Mouse (Mus musculus) erythroblast, embryonic 14.5 days (primary cell): ENCODE measurements around the gene Ing4. TPM values are rescaled to one million over a fixed set of nuclear protein-coding genes. Genes with fewer than 3 reads are reported as not detected.
A peak's percentile ranks its signal among the peaks of the same experiment; 100 is the strongest.

ENCODE experiments used
- H3K27me3 ChIP-seq: 2 replicates; pipeline ENCODE4 v1.6.1; 2012; ENCODE audit warnings: inconsistent platforms; ENCODE audit not compliant: control insufficient read depth
- H3K36me3 ChIP-seq: 2 replicates; pipeline ENCODE4 v1.6.1; 2012; ENCODE audit warnings: mild to moderate bottlenecking, inconsistent platforms; ENCODE audit not compliant: control insufficient read depth
- H3K4me1 ChIP-seq: 2 replicates; pipeline ENCODE4 v1.6.1; 2012; ENCODE audit warnings: inconsistent platforms; ENCODE audit not compliant: control insufficient read depth
- H3K4me3 ChIP-seq: replicated peaks from 2 replicates; pipeline ENCODE3; 2012; ENCODE audit warnings: moderate library complexity, mild to moderate bottlenecking, inconsistent platforms
- H3K9me3 ChIP-seq: 2 replicates; pipeline ENCODE4 v1.6.1; 2012; ENCODE audit warnings: low read length, inconsistent platforms, mixed read lengths; ENCODE audit not compliant: control insufficient read depth
- GATA1 ChIP-seq: IDR thresholded peaks from 2 replicates; pipeline ENCODE4 v1.6.1; 2012; ENCODE audit warnings: low read length, inconsistent platforms, mixed read lengths
- TAL1 ChIP-seq: IDR thresholded peaks from 3 replicates; pipeline ENCODE4 v1.6.1; 2012; ENCODE audit warnings: low read length, inconsistent platforms, mixed read lengths
- polyA plus RNA-seq: library from polyadenylated mRNA; stranded (reverse); fragments of >175 nt; gene quantifications from 2 replicates; pipeline ENCODE4 v1.2.3, GENCODE M21; 2012

Ing4 gene
- polyA plus RNA-seq, 1 experiment, result 1.1 TPM

- Histone ChIP-seq H3K4me3 (no peak overlapping the region), H3K4me1 (peaks cover 2% of the 10 kb centered on the region), H3K9me3 (no peaks in the 10 kb centered on the region), H3K36me3 (peaks cover 96% of the 10 kb centered on the region), H3K27me3 (no peaks in the 10 kb centered on the region)
- no peak for TF ChIP-seq TAL1
- no peak for TF ChIP-seq GATA1
These were observed 8.0 kb upstream of the Ing4 start for GRCm38 (mm10) chr6:125031604-125032003.

GRCm38 (mm10) chr6:125038666-125039065, 894 bp upstream of the Ing4 start:
- Histone ChIP-seq H3K27me3 (no peaks in the 10 kb centered on the region), H3K4me1 (peaks cover 41% of the 10 kb centered on the region), H3K4me3 (peak overlapping the region; percentile 90), H3K9me3 (peaks cover 6% of the 10 kb centered on the region; the same call in 1 of the 2 replicates), H3K36me3 (peaks cover 57% of the 10 kb centered on the region)
- TF ChIP-seq GATA1 (no peak), TAL1 (no peak)

- peaks cover 6% of the 10 kb centered on the region; the same call in 1 of the 2 replicates for H3K9me3 ChIP-seq
- peaks cover 57% of the 10 kb centered on the region for H3K36me3 ChIP-seq
- H3K27me3 ChIP-seq, result no peaks in the 10 kb centered on the region
- peaks cover 42% of the 10 kb centered on the region for H3K4me1 ChIP-seq
- TF ChIP-seq GATA1 (no peak), TAL1 (no peak)
- peak overlapping the region; percentile 90 for H3K4me3 ChIP-seq
These were observed 429 bp upstream of the Ing4 start for GRCm38 (mm10) chr6:125039131-125039530.

- H3K36me3 ChIP-seq, result peaks cover 58% of the 10 kb centered on the region
These were observed 661 bp downstream of the Ing4 start for GRCm38 (mm10) chr6:125040221-125040620.

GRCm38 (mm10) chr6:125041047-125041446, 1.5 kb downstream of the Ing4 start:
- Histone ChIP-seq H3K27me3 (no peaks in the 10 kb centered on the region), H3K9me3 (peaks cover 6% of the 10 kb centered on the region; the same call in 1 of the 2 replicates), H3K36me3 (peaks cover 57% of the 10 kb centered on the region), H3K4me1 (peaks cover 42% of the 10 kb centered on the region), H3K4me3 (peak overlapping the region; percentile 90)
- TF ChIP-seq GATA1 (no peak), TAL1 (no peak)

More at GRCm38 (mm10) chr6:125040221-125040620, 661 bp downstream of the Ing4 start:
- TF ChIP-seq TAL1 (no peak), GATA1 (no peak)
- peaks cover 42% of the 10 kb centered on the region for H3K4me1 ChIP-seq
- H3K9me3 ChIP-seq, result peaks cover 6% of the 10 kb centered on the region; the same call in 1 of the 2 replicates
- H3K4me3 ChIP-seq, result peak overlapping the region; percentile 90
- no peaks in the 10 kb centered on the region for H3K27me3 ChIP-seq

GRCm38 (mm10) chr6:125042081-125042480, 2.5 kb downstream of the Ing4 start:
- no peaks in the 10 kb centered on the region for H3K27me3 ChIP-seq
- H3K9me3 ChIP-seq, result peaks cover 6% of the 10 kb centered on the region; the same call in 1 of the 2 replicates
- peaks cover 46% of the 10 kb centered on the region for H3K4me1 ChIP-seq
- peak overlapping the region; percentile 6 for H3K4me3 ChIP-seq
- peaks cover 57% of the 10 kb centered on the region for H3K36me3 ChIP-seq
- no peak for TF ChIP-seq GATA1
- TF ChIP-seq TAL1, result no peak

- TF ChIP-seq GATA1 (no peak), TAL1 (no peak)
- Histone ChIP-seq H3K36me3 (peaks cover 83% of the 10 kb centered on the region), H3K27me3 (no peaks in the 10 kb centered on the region), H3K4me1 (peaks cover 30% of the 10 kb centered on the region), H3K4me3 (no peak overlapping the region), H3K9me3 (no peaks in the 10 kb centered on the region)
These were observed 7.1 kb downstream of the Ing4 start for GRCm38 (mm10) chr6:125046691-125047090.

- peaks cover 19% of the 10 kb centered on the region for H3K4me1 ChIP-seq
- no peak within 1 kb of the TSS for H3K4me3 ChIP-seq
- H3K9me3 ChIP-seq, result no peaks in the 10 kb centered on the region
- H3K27me3 ChIP-seq, result no peaks in the 10 kb centered on the region
- TF ChIP-seq TAL1 (no peak), GATA1 (no peak)
- peaks cover 88% of the 10 kb centered on the region for H3K36me3 ChIP-seq
These were observed 10.1 kb downstream of the Ing4 start, which contains the start of gene Acrbp for GRCm38 (mm10) chr6:125049678-125050077. TSS of gene Acrbp (plus strand) at chr6:125049689.

GRCm38 (mm10) chr6:125051237-125051636, 11.7 kb downstream of the Ing4 start:
- no peaks in the 10 kb centered on the region for H3K9me3 ChIP-seq
- peaks cover 76% of the 10 kb centered on the region for H3K36me3 ChIP-seq
- H3K27me3 ChIP-seq, result no peaks in the 10 kb centered on the region
- no peak overlapping the region for H3K4me3 ChIP-seq
- peaks cover 19% of the 10 kb centered on the region for H3K4me1 ChIP-seq
- no peak for TF ChIP-seq GATA1
- no peak for TF ChIP-seq TAL1

- Histone ChIP-seq H3K27me3 (no peaks in the 10 kb centered on the region), H3K4me3 (no peak overlapping the region), H3K9me3 (no peaks in the 10 kb centered on the region), H3K4me1 (peaks cover 55% of the 10 kb centered on the region), H3K36me3 (no peaks in the 10 kb centered on the region)
- TF ChIP-seq GATA1 (no peak), TAL1 (no peak)
These were observed 21.9 kb downstream of the Ing4 start for GRCm38 (mm10) chr6:125061493-125061892.
